9 mouse cellular contexts compared by ENCODE assay signal in genomic region chr2:152792461-152792860, GRCm38 (mm10). TPM values are rescaled to one million over a fixed set of nuclear protein-coding genes. Genes with fewer than 3 reads are reported as not detected.
DNase-seq lines count a peak whose midpoint lies in the region; TF ChIP-seq lines count a peak whose summit lies in the region.
"Had no signal": no experiment of that assay in that cellular context is flagged by ENCODE, and none has a peak within 500 bp of the region (broad histone marks: within the 10 kb centered on the region; RNA-seq: fewer than 3 reads in every experiment).

No protein-coding gene starts in this region.

- no peak for DNase-seq in left cerebral cortex, adult 2 months (ENCODE audit: extremely low spot score in 1 of 2, low spot score in 2 of 2)
- DNase-seq in left cerebral cortex, postnatal 25 days (ENCODE audit: low spot score in 2 of 2) = no peak
- peak; percentile 80 for DNase-seq in adipocyte (ENCODE audit: low spot score)
- peak; percentile 59 for DNase-seq in kidney, adult 18-20 months
- peak; percentile 53 for DNase-seq in lung, postnatal 10 days
- DNase-seq in thymus, postnatal 14 days = no peak
- no peak for DNase-seq in frontal cortex, postnatal 14 days (ENCODE audit: low spot score in 2 of 2)
- DNase-seq in ovary, postnatal 10 days (ENCODE audit: low spot score) = no peak

- H3K4me3 ChIP-seq in left cerebral cortex, adult 2 months = no peak overlapping the region

- peak overlapping the region; percentile 42 for H3K27ac ChIP-seq in left cerebral cortex, adult 2 months

- intact Hi-C loops in left cerebral cortex, adult 2 months (cut with DNase I) = no loop called here
- intact Hi-C loops in left cerebral cortex, postnatal 25 days (cut with DNase I) = no loop called here

- TF ChIP-seq CTCF in left cerebral cortex, adult 2 months (IDR thresholded peaks at IDR 0.05) = no peak

RNA-seq across cellular contexts. Expression of gene Cox4i2, which starts 38.5 kb away (rescaled TPM):
- total RNA-seq in left cerebral cortex, adult 2 months (2021) = 1 to 10 TPM; 1.7 to 1.9 TPM
- total RNA-seq in left cerebral cortex, postnatal 25 days (2021) = 1 to 10 TPM; 1.8 to 2.6 TPM
- total RNA-seq: MEL had no signal

RNA-seq across cellular contexts. Expression of gene Bcl2l1, which starts 39.1 kb away (rescaled TPM):
- 100 to 1,000 TPM; 133 to 135 TPM for total RNA-seq in left cerebral cortex, adult 2 months (2021)
- total RNA-seq in left cerebral cortex, postnatal 25 days (2021) = 100 to 1,000 TPM; 128 to 138 TPM

RNA-seq across cellular contexts. Expression of gene Tpx2, which starts 55.3 kb away (rescaled TPM):
- 1 to 10 TPM; 2.5 to 3.0 TPM for total RNA-seq in left cerebral cortex, adult 2 months (2021)
- 1 to 10 TPM; 1.7 to 2.2 TPM for total RNA-seq in left cerebral cortex, postnatal 25 days (2021)

RNA-seq across cellular contexts. Expression of gene Id1, which starts 56.4 kb away (rescaled TPM):
- total RNA-seq in left cerebral cortex, adult 2 months (2021) = 10 to 100 TPM; 22.4 to 24.2 TPM
- 10 to 100 TPM; 19.9 to 30.4 TPM for total RNA-seq in left cerebral cortex, postnatal 25 days (2021)

Comparison
In these comparisons a context has a peak if more than half of its experiments do, and no peak if none do; other contexts are left out.
1. DNase-seq: peak in adipocyte (single experiment), kidney, adult 18-20 months (single experiment) and lung, postnatal 10 days (single experiment); none in left cerebral cortex, adult 2 months (0 of 2), left cerebral cortex, postnatal 25 days (0 of 2), thymus, postnatal 14 days (single experiment), frontal cortex, postnatal 14 days (0 of 2) and ovary, postnatal 10 days (single experiment).